Mouse (Mus musculus) embryonic facial prominence, embryonic 11.5 days (tissue): Measurements from ENCODE around the gene Gsta4. TPM values are rescaled to one million over a fixed set of nuclear protein-coding genes. Genes with fewer than 3 reads are reported as not detected.

Source experiments
- ATAC-seq: fragments of 200-750 bp; cut with Nextera tagmentation; replicated peaks from 2 replicates; pipeline ENCODE4 v1.8.0; 2017; ENCODE audit warnings: low read depth; ENCODE audit not compliant: insufficient number of reproducible peaks, low FRiP score, low TSS enrichment
- DNase-seq: peaks from one replicate; pipeline ENCODE4 v3.0.0-alpha.2; 2015; ENCODE audit warnings: low spot score
- H3K27ac ChIP-seq: fragments of 300-500 bp; sonication (generic); replicated peaks from 2 replicates; pipeline ENCODE4 v1.5.1; 2014; ENCODE audit warnings: mild to moderate bottlenecking, low read depth, low read length, control low read depth
- H3K27me3 ChIP-seq: fragments of 300-500 bp; sonication (generic); 2 replicates; pipeline ENCODE4 v1.6.1; 2014; ENCODE audit warnings: mild to moderate bottlenecking, low read length, moderate library complexity, mixed read lengths; ENCODE audit not compliant: control insufficient read depth, insufficient read depth
- H3K36me3 ChIP-seq: fragments of 300-500 bp; sonication (generic); replicated peaks from 2 replicates; pipeline ENCODE4 v1.6.1; 2014; ENCODE audit warnings: low read depth, mild to moderate bottlenecking, low read length, moderate library complexity, mixed read lengths; ENCODE audit not compliant: control insufficient read depth, insufficient read depth
- H3K4me1 ChIP-seq: fragments of 300-500 bp; sonication (generic); 2 replicates; pipeline ENCODE4 v1.6.1; 2014; ENCODE audit warnings: low read length, mixed read lengths; ENCODE audit not compliant: control insufficient read depth, insufficient read depth
- H3K4me2 ChIP-seq: fragments of 300-500 bp; sonication (generic); 2 replicates; pipeline ENCODE4 v1.6.1; 2014; ENCODE audit warnings: low read depth, mild to moderate bottlenecking, control low read depth, low read length, moderate library complexity
- H3K4me3 ChIP-seq: fragments of 300-500 bp; sonication (generic); 2 replicates; pipeline ENCODE4 v1.5.1; 2014; ENCODE audit warnings: low read depth, low read length, control low read depth
- H3K9ac ChIP-seq: fragments of 300-500 bp; sonication (generic); replicated peaks from 2 replicates; pipeline ENCODE4 v1.6.1; 2014; ENCODE audit warnings: mild to moderate bottlenecking, control low read depth, low read length
- H3K9me3 ChIP-seq: fragments of 300-500 bp; sonication (generic); replicated peaks from 2 replicates; pipeline ENCODE4 v1.6.1; 2016; ENCODE audit warnings: mild to moderate bottlenecking, low read length, inconsistent platforms, mixed read lengths; ENCODE audit not compliant: control insufficient read depth
- WGBS: fragments of 180-500 bp; shearing (Covaris S2); extraction: QIAGEN DNeasy Blood & Tissue Kit; methylation state at CpG from one replicate; pipeline ENCODE4 v1.1.7; 2014; 5-methylcytosine and 5-hydroxymethylcytosine counted together
- polyA plus RNA-seq: library from polyadenylated mRNA; unstranded; fragments of >200 nt; fragmentation: Nextera tagmentation; extraction: Ambion mirVana; gene quantifications from 2 replicates; pipeline ENCODE4 v1.2.1, GENCODE M21; 2014

Gsta4 gene
- polyA plus RNA-seq, 1 experiment from 2014 or later, result 120 TPM

DNA sequence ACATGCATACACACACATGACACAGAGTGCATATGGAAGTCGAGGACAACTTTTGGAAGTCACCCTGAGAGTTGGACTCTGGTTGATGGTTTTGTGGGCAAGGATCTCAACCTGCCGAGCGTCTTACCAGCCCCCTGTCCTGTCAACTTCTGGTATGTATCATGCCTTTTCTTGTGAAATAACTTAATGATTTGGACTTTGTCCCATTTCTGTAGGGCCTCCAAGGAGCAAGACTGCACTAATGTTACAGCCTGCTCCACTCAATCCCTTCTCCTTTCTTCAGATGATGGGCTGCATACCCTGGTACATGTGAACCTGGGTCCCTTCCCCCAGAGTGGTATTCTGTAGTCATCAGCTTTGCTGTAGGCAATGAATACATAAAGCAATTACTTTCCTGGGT, 27.5 kb downstream of the Gsta4 start:
- no peak for ATAC-seq
- H3K9me3 ChIP-seq, result no peaks in the 10 kb centered on the region
- WGBS, result 92% methylated on average over 3 of the region's 3 CpGs
- H3K4me1 ChIP-seq, result no peaks in the 10 kb centered on the region
- H3K4me2 ChIP-seq, result no peak overlapping the region
- no peaks in the 10 kb centered on the region; the same call in 1 of the 2 replicates for H3K36me3 ChIP-seq
- H3K27ac ChIP-seq, result no peak overlapping the region
- H3K27me3 ChIP-seq, result no peaks in the 10 kb centered on the region
- DNase-seq, result no peak
- no peak overlapping the region for H3K4me3 ChIP-seq
- H3K9ac ChIP-seq, result no peak overlapping the region

DNA sequence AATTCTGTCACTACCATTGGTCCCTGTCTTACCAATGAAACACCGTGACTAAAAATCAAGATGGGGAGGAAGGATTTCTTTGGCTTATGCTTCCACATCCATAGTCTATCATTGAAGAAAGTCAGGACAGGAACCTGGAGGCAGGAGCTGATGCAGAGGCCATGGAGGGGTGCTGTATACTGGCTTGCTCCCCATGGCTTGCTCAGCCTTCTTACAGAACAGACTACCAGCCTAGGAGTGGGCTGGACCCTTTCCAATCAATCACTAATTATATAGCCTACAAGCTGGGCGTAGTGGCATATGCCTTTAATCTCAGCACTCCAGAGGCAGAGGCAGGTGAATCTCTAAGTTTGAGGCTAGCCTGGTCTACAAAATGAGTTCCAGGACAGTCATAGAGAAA, 28.2 kb downstream of the Gsta4 start:
- H3K4me3 ChIP-seq, result no peak overlapping the region
- H3K4me1 ChIP-seq, result no peaks in the 10 kb centered on the region
- no peaks in the 10 kb centered on the region for H3K27me3 ChIP-seq
- WGBS, result 89% methylated on average over 2 of the region's 2 CpGs
- H3K9me3 ChIP-seq, result no peaks in the 10 kb centered on the region
- no peak for DNase-seq
- no peaks in the 10 kb centered on the region; the same call in 1 of the 2 replicates for H3K36me3 ChIP-seq
- H3K27ac ChIP-seq, result no peak overlapping the region
- H3K9ac ChIP-seq, result no peak overlapping the region
- no peak for ATAC-seq
- H3K4me2 ChIP-seq, result no peak overlapping the region

DNA sequence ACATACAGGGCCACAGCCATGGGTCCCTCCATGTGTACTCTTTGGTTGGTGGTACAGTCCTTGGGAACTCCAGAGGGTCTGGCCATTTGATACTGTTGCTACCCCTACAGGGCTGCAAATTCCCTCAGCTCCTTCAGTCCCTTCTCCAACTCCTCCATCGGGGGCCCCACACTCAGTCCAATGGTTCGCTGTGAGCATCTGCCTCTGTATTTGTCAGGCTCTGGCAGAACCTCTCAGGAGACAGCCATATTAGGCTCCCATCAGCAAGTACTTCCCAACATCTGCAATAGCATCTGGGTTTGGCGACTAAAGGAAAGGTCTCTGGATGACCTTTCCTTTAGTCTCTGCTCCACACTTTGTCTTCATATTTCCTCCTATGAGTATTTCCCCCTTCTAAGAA, 28.9 kb downstream of the Gsta4 start:
- Histone ChIP-seq H3K4me1 (no peaks in the 10 kb centered on the region), H3K9ac (no peak overlapping the region), H3K27ac (no peak overlapping the region), H3K36me3 (no peaks in the 10 kb centered on the region; the same call in 1 of the 2 replicates), H3K4me3 (no peak overlapping the region), H3K9me3 (no peaks in the 10 kb centered on the region), H3K4me2 (no peak overlapping the region), H3K27me3 (no peaks in the 10 kb centered on the region)
- no peak for DNase-seq
- whole genome bisulfite sequencing, result 93% methylated on average over 3 of the region's 3 CpGs
- ATAC-seq, result no peak

DNA sequence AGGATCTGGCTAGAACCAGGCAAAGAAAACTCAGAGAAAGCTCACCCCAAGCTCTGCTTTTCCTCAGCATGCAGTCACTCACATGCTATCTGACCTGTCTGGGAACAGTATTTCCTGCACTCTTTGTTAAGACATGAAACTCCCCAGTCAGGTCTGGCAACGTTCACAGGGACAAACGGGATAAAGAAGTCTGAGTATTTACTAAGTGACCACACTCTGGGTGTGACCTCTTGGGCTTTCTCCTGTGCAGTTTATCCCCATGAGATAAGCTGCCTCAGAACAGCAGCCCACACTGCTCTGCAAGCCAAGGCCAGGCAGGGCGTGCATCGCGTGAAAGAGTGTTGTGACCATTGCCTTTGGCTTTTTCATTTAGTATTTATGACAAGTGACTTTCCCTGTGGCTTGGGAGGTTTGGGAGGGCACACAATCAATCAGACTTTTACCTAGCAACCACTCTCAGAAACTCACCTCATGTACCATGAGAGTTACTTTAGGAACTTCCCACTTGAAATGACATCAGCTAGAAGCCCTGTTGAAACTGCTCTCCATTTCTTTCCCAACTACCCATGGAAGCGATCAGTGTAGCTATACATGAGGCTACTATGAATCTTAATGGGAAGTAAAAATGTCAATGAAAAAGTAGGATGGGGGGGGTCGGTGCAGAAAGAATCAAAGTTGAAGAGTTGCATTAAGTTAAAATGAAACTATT, 29.9 kb downstream of the Gsta4 start:
- Histone ChIP-seq H3K27ac (no peak overlapping the region), H3K27me3 (no peaks in the 10 kb centered on the region), H3K4me1 (no peaks in the 10 kb centered on the region), H3K4me2 (no peak overlapping the region), H3K36me3 (no peaks in the 10 kb centered on the region; the same call in 1 of the 2 replicates), H3K4me3 (no peak overlapping the region), H3K9me3 (no peaks in the 10 kb centered on the region), H3K9ac (no peak overlapping the region)
- ATAC-seq (no peak), DNase-seq (no peak)
- WGBS, result 75% methylated on average over 7 of the region's 7 CpGs

DNA sequence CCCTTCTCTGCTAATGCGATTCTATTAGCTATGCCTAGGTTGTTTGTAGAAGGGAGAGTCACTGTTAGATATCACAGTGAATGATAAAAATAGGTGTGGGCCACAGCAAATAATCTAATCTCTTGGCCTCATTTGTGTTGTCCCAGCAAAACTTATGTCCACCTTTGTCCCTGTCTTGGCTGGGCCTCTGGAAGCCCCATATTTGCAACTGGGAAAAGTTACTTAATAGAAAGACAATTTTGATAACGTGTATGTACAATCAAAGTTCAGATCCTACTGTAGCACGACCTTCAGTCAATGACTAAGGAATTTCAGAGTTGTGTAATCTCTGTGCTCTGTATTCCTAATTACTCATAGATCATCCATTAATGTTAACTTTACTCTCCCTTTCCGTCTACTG, 34.5 kb downstream of the Gsta4 start:
- Histone ChIP-seq H3K4me2 (no peak overlapping the region), H3K36me3 (no peaks in the 10 kb centered on the region), H3K27me3 (no peaks in the 10 kb centered on the region), H3K9ac (no peak overlapping the region), H3K27ac (no peak overlapping the region), H3K4me1 (no peaks in the 10 kb centered on the region), H3K4me3 (no peak overlapping the region), H3K9me3 (no peaks in the 10 kb centered on the region)
- 79% methylated on average over 4 of the region's 4 CpGs for WGBS
- DNase-seq, result no peak
- no peak for ATAC-seq

DNA sequence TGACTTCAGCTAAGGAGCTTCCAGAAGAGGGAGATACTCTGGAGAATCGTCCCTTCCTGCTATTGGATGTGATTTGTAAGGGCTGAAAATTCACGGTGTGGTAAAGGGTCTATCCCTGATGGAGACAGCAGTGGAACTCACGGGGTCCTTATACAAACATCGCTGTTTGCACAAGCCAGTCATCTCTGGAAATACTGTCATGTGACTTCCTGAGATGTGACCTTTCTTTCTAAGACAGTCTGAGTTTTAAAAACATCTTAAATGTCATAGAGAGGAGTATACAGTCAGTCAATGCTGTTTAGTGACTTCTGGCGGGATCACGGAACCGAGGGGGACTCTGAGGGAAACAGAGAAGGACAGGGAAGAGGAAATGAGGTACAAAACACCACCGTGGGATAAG, 40.0 kb downstream of the Gsta4 start:
- Histone ChIP-seq H3K36me3 (no peaks in the 10 kb centered on the region), H3K27me3 (no peaks in the 10 kb centered on the region), H3K27ac (no peak overlapping the region), H3K9me3 (no peaks in the 10 kb centered on the region), H3K9ac (no peak overlapping the region), H3K4me3 (no peak overlapping the region), H3K4me1 (no peaks in the 10 kb centered on the region), H3K4me2 (no peak overlapping the region)
- ATAC-seq, result no peak
- WGBS, result 58% methylated on average over 8 of the region's 8 CpGs
- DNase-seq, result no peak

DNA sequence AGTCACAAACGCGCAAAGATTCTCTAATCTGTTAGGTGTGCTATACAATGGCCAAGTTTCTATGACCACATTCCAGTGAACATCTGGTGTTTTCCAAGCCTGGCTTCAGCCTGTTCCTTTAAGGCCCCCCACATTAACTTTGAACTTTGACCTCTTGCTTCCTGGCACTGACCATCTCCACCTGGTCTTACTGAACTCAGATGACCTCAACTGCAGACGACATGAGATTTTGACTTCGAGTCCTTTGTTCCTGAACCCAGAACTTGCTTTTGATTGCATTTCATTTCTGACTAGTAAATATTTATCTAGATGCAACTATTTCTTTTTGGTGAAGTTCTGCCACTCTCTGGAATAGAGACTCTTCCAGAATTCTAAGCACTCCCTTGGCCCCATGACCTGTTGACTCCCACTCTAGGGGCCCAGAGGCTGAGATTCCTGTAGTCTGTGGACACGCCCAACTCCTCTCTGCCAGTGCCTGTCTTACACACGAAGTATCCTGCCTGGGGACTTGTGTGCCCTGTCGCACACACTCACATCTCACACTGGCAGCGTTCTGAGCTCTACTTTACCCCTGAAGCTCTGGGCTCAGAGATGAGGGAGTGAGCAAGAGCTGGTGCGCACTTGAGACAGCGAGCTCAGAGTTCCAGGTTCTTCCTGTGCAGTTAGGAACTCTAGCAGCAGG, 40.8 kb downstream of the Gsta4 start:
- H3K27me3 ChIP-seq, result no peaks in the 10 kb centered on the region
- H3K27ac ChIP-seq, result no peak overlapping the region
- no peak overlapping the region for H3K4me2 ChIP-seq
- no peaks in the 10 kb centered on the region for H3K36me3 ChIP-seq
- no peak for ATAC-seq
- no peaks in the 10 kb centered on the region for H3K4me1 ChIP-seq
- WGBS, result 48% methylated on average over 10 of the region's 10 CpGs
- no peak overlapping the region for H3K4me3 ChIP-seq
- no peak overlapping the region for H3K9ac ChIP-seq
- DNase-seq, result peak; percentile 30
- H3K9me3 ChIP-seq, result no peaks in the 10 kb centered on the region

DNA sequence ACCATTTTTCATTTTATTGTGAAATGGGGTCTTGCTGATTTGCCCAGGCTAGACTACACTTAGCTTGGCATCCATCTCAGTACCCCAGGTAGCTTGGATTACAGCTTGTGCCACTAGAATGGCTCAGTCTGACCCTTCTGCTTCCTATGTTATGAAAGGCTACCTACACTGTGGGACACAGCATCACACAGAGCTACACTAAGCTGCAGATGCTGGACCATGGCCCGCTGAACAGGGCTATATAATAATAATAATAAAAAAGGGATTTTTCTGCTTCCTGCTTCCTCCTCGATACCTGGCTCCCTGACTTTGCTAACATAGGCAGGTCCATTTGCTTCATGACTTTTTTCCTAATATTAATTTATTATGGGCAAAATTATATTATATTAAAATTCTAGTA, 41.8 kb downstream of the Gsta4 start:
- no peak overlapping the region for H3K4me2 ChIP-seq
- no peaks in the 10 kb centered on the region for H3K9me3 ChIP-seq
- no peak overlapping the region for H3K4me3 ChIP-seq
- no peak overlapping the region for H3K27ac ChIP-seq
- ATAC-seq (no peak), DNase-seq (no peak)
- H3K9ac ChIP-seq, result no peak overlapping the region
- H3K4me1 ChIP-seq, result no peaks in the 10 kb centered on the region
- WGBS, result 85% methylated on average over 2 of the region's 2 CpGs
- no peaks in the 10 kb centered on the region for H3K36me3 ChIP-seq
- H3K27me3 ChIP-seq, result no peaks in the 10 kb centered on the region
